Mouse (Mus musculus) heart, postnatal 14 days (tissue): Measurements from ENCODE around the gene Plekha6. TPM values are rescaled to one million over a fixed set of nuclear protein-coding genes. Genes with fewer than 3 reads are reported as not detected.

Experiments
- DNase-seq, 2 experiments: peaks; one replicate each; pipeline ENCODE4 v3.0.0; 2021 to 2022
- intact Hi-C: fragments of 180-260 bp; cut with DNase I; formaldehyde crosslinking; loops from one replicate; pipeline ENCODE4 v1.15.1; 2025
- total RNA-seq, 2 experiments: library from RNA; stranded (reverse); gene quantifications; 2 replicates each; pipeline ENCODE4 v1.2.3; 2021

Gene Plekha6
- total RNA-seq, 2 experiments from 2014 or later, result 69.0 to 81.8 TPM

DNA sequence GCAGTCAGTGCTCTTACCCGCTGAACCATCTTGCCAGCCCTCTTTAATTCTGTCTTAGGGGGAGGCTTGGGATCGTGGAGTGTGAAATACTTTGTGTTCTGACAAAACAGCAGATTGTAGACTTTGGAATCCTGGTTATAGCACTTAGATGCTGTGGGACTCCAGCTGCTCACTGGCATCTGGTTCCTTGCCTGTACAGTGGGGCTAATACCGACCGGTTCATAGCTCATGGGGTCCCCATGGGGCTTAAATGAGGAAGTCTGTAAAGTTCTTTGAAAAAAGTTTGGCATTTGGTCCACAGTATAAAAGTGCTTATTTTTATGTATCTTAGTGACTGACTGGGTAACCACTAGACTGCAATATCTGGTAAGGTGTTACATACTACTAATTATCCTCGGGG lies 28.2 kb upstream of the Plekha6 start:
- no peak for DNase-seq
- intact Hi-C loops, result no loop called here

DNA sequence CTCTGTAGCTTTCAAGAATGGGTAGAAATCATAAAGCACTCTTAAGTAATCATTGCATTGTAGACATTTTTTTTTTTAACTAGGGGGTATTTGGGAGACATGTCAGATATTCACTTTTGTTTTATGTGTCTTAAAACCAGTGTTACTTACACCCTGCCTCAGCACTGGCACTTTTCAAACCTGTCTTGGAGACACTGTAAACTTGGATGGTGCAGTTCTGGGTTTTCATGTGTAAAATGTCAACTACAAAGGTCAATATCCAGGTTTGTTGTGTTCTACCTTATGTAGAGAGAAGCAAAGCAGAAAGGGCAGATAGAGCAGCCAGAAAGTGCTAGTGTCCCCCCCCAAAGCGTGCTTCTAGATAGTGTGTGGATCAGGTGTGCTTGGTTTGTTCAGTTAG lies 25.6 kb upstream of the Plekha6 start:
- no peak for DNase-seq
- intact Hi-C loops, result no loop called here

DNA sequence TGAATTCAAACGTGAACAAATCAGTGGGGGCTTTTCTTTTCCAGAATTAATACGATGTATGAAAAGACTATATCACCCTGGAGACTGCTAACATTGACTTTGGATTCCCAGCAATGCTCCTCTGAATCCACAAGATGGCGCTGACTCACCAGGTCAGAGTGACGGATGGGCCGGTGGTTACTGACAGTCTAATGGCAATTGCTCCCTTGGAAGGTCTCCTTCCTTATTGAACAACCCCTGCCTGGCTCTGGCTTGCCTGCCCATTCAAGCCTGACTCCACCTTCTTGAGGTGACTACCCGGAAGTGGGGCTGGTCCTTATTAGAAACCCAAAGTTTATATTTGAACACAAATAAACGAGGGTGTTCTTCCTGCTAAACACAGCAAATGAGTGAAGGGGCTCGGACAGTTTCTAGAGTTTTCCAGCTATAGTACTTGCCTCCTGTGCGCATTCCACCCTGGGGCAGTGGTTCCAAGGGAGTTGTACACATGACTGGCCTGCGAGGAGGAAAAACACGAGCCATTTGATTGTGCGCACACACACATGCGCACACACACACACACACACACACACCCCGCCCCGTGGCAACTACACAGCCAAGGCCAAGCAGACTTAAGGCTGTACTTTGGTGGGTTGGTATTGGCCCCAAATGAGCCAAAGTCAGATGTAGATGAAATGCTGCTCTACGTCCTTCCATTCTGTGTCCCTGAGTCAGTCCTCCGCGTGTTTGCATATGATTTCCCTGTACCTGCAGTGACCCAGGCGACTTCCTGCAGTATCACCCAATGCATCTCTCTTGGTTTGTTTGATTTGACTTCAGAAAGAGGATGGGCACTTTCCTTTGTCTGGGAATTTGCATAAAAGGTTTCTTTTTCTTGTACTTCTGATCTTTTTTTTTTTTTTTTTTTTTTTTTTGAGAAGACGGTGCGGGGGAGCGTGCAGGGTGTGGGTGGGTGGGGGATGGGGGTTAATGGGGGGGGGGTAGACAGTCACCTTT lies 17.7 kb upstream of the Plekha6 start:
- DNase-seq, result peak; percentile 40 to 65
- intact Hi-C loops, result no loop called here

DNA sequence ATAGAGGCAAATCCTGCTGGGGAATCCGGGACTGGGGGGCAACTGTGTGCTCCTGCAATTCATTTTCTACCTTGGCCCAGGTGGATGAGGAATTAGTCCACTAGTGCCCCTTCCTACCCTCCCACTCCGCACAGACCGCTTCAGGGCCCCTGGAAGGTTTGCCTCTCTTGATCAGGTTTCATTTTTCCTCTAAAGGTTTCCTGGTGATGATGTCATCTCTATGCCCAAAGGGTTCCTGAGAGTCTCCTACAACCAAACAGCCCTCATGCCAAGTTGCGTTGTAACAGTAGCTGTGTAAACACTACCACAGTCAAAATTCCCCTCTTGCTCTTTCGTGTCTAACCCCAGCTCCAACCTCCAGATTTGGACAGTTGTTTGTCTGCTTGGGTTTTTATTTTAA lies 16.7 kb upstream of the Plekha6 start:
- intact Hi-C loops, result no loop called here
- no peak for DNase-seq

DNA sequence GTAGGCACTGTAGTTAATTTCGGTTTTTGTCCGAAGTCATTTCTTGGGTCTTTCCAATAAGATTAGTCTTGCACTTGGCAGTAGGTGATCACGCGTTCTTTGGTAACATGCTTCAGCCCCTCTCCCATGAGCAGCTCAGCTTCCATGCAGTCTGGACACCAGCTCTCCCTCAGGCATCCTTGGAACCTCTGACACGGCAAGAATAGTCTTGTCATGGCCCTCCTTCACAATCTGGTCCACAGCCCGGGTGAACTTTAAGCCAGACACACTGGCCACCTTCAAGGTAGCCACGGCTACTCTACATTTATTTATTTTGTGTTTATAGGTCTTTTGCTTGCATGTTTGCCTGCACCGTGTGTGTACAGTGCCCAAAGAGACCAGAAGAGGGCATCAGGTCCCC lies 15.9 kb upstream of the Plekha6 start:
- no peak for DNase-seq
- intact Hi-C loops, result no loop called here

DNA sequence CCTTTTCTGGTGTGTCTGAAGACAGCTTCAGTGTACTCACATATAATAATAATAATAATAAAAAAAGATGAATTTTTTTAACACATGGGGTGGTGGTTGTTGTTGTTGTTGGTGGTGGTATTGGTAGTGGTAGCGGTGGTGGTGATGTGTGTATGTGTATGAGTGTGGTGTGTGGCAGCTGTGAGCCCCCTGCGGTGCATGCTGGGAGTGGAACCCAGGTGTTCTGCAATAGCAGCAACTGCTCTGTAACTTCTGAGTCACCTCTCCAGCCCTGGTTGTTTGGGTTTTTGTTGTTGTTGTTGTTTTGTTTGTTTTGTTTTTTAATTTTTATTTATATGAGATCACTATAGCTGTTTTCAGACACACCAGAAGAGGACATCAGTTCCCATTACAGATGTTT lies 13.5 kb upstream of the Plekha6 start:
- intact Hi-C loops, result no loop called here
- no peak for DNase-seq

DNA sequence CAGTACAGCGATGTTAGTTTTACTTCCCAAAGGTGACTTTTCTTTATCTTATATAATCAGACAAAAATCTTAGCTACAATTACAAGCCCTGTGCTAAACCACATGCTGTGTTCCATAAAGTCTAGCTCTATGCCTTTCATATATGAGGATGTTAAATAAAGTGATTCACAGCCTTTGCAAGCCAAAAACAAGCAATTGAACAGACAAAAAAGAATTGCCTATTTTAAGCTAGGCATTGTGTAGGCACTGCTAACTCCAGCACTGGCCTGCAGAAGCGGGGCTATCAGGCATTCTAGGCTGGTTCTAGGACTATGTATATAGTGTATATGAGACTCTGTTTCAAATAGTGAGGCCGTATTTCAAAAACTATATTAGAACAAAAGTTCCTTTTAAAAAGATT lies 11.8 kb upstream of the Plekha6 start:
- no peak for DNase-seq
- intact Hi-C loops, result no loop called here

DNA sequence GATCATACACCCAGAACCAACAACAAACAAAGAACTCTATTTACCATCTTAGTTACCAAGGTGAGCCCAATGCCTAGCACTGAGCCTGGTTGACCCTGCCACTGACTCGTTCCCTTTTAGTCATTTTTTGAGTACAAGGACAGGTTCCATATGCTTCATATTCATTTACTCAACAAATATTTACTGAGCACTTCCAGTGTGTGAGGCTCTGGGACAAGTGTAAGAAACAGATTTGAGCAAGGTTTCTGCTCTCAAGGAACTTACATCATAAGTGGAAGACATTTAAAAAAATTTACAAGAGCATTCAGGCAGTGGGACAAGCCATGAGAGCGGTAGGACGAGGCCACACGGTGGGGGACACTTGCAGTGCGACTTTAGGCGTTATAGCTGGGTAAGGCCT lies 8.7 kb upstream of the Plekha6 start:
- no peak for DNase-seq
- intact Hi-C loops, result no loop called here

DNA sequence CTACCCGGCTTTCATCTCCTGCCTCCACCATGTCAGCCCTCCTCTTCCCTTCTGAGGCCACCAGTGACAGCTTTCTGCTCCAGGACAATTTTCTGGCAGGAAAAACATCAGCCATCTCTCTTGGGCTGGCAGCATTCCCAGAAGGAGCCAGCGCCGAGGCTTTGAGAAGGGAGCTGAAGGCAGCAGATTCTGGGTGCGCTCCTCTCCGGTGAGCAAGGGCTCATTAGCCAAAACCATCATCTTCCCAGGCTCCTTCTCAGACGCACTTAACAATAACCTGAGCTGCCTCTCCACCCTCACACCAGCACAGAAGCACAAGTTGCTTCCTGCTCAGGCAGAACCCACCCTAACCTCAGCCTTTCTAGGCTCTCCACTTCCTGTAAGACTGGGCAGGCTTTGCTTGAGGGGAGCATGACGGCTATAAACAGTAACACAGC lies 4.9 kb upstream of the Plekha6 start:
- DNase-seq, result peak in 1 of 2 experiments; percentile 57
- intact Hi-C loops, result no loop called here

DNA sequence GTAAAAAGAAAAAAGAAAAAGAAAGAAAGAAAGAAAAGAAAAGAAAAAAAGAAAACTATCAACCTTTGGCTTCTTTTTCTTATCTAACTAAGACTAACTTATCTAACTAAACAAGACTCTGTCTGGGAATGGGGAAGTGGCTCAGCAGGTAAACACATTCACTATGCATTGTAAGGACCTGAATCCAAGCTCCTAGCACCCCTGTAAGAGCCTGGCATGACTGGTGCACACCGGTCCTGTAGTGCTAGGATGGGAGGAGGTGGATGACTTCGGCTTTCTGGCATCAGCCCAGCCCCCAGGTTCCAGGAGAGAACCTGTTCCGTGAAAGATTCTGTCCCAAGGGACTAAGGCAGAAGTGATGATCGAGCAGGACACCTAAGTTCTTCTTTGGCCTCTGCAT lies 2.5 kb upstream of the Plekha6 start:
- DNase-seq, result no peak
- intact Hi-C loops, result no loop called here

DNA sequence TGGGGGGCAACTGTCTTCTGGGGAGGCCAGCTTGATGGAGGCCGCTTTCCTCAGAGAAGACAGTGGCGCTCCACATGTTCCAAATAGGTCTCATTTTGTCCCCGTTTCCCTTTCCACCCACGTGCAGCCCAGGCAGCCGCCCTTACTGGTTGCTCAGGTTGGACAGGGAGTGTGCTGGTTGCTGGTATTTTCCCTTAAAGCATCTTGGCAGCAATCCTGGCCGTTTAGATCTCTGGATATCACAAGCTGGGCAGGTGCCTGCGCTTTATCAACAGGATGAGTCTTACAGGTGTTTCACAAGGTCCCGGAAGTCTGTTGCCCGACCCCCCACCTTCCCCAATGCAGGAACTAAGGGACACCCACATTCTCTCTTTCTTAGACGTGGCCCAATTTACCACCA lies 2.0 kb upstream of the Plekha6 start:
- no peak for DNase-seq
- intact Hi-C loops, result no loop called here

DNA sequence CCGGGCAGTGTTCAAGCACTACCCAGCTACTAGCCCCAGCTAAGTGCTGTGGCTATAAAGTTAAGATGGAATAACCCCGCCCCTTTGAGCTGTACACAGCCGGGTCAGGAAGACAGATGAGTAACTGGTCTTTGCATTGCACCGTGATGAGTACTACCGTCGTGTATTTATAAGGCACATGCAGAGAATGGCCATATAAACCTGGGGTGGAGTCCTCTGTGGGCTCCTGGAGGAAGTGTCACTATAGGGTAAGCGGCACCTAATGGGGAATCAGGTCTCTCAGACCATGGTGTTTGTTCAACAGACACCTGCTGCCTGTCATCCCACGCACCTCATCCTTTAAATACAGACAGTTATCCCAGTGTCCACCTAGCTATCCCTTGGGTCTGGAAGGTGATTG lies 1.0 kb upstream of the Plekha6 start:
- no peak for DNase-seq
- intact Hi-C loops, result no loop called here

DNA sequence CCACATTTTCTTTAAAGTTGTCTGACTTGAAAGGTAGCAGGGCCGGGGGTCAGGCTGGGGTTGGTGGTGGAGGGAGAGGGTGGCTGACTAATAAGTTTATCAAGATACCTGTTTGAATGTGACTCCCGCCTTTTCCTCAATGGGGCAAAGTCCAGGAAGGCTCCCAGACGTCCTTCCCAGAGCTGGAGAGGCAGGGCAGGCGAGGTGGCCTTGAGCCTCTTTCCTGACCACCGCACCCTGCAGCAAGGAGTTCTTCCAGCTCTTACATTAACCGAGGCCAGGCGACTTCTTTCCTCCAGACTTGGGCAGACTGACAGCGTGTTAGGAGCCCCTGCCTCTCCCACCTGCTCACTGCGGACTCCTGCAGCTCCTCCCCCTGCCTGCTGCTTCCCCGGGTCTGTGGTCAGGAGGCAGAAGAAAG lies 591 bp downstream of the Plekha6 start:
- intact Hi-C loops, result no loop called here
- DNase-seq, result no peak

DNA sequence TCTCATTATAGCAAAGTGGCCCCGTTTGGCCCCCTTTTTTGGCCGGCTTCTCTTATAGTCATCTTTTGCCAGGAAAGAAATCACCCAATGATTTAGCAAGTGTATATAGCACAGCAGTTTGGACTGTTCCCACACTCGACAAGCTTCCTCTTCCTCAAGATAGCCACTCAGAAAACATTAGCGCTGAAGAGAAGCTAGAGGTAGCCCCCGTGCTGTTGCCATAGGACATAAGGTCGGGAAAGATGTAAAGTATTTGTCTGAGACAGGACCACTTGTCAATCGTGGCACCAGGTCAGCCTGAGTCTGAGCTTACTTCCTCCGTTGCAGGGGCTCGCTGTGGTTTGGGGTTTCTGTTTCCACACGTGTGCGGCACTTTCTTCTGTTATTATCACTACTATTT lies 1.1 kb downstream of the Plekha6 start:
- no peak for DNase-seq
- intact Hi-C loops, result no loop called here

DNA sequence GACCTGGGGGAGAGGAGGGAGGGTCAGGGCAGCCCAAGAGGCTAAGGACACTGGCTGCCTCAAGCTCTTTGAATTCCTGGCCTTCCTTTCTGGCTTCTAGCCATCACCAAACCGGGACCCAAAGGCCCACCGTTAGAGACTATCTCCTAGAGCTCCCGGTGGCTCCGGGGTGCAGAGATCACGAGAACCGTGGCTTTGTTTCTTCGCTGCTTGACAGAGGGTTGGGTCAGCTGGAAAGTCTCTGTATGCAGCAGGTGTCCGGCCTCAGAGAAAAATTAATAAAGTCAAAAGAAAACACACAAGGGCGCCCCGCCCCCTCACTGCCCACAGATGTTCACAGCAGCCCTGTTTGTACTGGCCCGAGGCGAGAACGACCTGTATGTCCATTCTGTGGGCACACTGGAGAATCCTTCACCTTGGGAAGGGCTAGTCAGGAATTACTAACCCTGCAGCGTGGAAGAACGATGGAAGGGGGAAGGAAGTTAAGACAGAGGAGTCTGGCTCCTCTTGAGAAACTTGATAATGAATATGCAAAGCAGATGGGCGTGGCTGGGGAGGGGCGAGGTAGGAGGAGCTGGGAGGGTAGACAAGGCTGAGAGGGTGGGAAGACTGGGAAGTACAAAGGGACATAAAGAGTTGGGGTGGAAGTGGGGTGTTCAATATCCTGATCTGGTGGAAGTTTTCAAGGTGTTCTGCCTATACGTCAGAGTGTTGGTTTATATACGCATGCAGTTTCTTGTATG lies 4.5 kb downstream of the Plekha6 start:
- intact Hi-C loops, result no loop called here

DNA sequence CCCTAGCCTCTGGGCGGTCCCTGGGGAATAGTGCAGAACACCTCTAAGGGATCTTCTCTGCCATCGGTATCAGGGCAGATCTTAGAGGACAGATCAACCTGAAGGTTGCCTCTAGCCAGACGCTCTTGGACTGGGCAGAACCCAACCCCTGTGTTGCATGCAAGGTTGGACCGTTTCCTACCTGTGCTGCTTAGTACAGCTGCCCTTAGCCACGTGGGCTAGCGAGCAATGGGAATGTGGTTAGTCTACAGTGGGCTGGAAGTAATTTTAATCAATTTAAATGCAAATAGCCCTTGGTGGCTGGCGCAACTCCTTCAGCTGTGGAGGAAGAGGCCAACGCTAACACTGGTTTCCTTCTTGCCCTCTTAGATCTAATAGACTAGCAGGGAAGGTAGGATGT lies 6.2 kb downstream of the Plekha6 start:
- intact Hi-C loops, result no loop called here

More for the DNA sequence above, 4.5 kb downstream of the Plekha6 start:
- DNase-seq, result no peak

DNA sequence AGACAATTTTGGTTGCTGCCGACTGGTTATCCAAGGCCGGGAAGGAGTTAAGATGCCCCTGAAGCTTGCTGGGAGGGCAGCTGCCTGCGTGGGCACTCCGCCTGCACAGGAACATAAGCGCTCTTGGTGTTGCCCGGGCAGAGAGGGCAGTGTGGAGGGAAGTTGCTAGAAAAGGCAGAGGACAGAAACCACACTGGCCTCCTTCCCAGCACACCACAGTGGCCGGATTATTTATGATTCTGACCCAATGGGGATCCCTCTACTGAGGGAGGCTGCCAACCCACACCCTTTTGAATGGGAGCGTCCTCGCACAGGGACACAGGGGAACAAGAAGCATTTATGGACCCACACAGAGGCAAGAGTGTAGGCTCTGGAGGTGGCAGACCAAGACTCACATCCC lies 7.3 kb downstream of the Plekha6 start:
- intact Hi-C loops, result no loop called here
- no peak for DNase-seq

More for the DNA sequence above, 6.2 kb downstream of the Plekha6 start:
- DNase-seq, result no peak

DNA sequence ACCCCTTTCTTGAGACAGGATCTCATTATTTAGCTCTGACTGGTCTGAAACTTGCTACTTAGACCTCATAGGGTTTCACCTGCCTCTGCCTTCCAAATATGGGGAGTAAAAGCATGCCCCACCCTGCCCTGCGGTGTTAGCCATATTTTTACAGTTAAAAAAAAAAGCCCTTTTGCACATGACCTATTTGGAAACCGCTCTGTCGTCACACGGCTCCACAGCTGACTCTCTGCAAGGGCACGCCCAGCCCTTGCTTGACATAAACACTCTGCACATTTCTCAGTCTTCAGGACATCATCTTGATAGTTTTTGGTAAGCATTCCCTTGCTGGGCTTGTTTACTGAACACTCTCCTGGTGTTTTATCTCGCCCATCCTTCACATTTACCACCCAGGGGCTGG lies 11.1 kb downstream of the Plekha6 start:
- intact Hi-C loops, result loop anchor here (5.0 kb wide), 2 partner anchors 177 to 437 kb away; partner anchors contain the start of genes Ren1 and Snrpe
- DNase-seq, result no peak

DNA sequence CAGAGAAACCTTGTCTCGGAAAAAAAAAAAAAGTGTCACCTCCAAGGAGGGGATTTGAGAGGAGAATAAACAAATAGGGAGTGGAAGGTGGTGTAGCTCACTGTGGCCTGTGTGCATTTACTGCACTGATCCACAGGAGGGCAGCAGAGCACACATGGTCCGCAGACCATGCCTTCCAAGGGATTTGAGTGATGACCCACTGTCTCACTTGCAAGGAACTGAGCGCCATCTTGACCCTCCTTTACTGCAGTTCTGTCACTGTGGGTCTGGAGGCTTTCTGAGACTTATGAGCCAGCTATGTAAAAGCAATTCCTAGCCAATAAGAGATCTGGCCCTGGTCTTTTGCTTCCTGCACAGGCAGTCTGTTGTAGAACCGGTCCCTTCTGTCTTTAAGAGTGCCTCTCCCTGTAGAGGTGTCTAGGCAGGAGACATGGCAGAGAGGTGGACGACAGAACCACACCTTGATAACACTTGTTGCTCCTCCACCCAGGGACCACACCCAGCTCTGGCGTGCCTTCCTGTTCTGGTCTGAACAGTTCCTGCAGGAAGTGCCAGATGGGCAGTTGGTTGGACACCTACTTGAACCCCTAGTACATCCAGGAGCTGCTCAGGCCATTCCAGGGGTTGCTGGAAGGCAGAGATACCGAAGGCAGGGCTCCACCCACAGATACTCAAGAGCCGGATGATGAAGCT lies 13.6 kb downstream of the Plekha6 start:
- DNase-seq, result peak; percentile 73 to 80
- intact Hi-C loops, result loop anchor here (1.0 to 5.0 kb wide), 3 partner anchors 129 to 435 kb away; partner anchors contain the start of genes Ren1 and Snrpe

DNA sequence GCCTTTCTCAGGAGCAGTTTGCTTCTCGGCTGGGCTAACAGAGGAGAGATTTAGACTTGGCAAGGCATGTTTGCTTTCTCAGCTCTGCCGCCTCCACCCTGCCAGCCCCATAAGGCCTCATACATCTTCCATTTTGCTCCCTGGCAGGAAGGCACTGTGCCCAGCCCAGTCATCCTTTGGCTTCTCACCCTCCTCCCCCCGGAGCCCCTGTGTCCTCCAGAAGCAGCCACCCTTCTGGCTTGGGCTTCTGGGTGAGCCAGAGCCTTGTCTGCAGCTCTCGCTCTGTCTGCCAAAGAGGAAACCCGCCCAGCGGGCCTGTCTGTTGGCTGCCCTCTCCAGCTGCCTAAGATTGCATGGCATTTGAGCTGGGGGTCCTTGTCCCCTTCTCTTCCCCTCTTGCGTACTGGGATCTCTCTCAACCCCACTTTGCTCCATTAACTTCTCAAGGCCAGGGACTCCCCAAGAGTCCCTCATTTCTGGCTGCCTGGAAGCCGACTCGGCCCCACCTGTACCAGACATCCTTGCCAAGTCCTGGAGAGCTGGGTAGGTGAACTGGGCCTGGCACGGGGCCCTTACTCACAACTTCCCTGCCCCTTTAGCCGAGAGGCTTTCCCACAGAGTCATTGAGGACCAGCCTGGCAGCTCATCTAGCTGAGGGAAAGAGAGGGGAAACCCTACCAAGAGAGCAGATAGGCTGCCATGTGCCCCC lies 14.9 kb downstream of the Plekha6 start:
- DNase-seq, result peak; percentile 35 to 38
- intact Hi-C loops, result loop anchor here (5.0 kb wide), 2 partner anchors 173 to 433 kb away; partner anchors contain the start of genes Ren1 and Snrpe
